Mouse (Mus musculus): ENCODE data around the gene Tmem100.

Tmem100 gene

GRCm38 (mm10) chr11:90029841-90030398 is at the start of gene Tmem100:
Gene Tmem100 (plus strand): TSS chr11:90030348.
- DNase-seq (ENCODE audit: low spot score in 2 of 2) = no peak

- DNase-seq (ENCODE audit: low spot score in 2 of 2) = no peak
These were observed 47.2 kb upstream of the Tmem100 start for GRCm38 (mm10) chr11:89982918-89983317.

GRCm38 (mm10) chr11:89984436-89984835 is 45.7 kb upstream of the Tmem100 start:
- DNase-seq (ENCODE audit: low spot score in 2 of 2) = no peak

GRCm38 (mm10) chr11:89985200-89986187 is 44.7 kb upstream of the Tmem100 start:
- no peak for DNase-seq (ENCODE audit: low spot score in 2 of 2)

- no peak for DNase-seq (ENCODE audit: low spot score in 2 of 2)
These were observed 43.6 kb upstream of the Tmem100 start for GRCm38 (mm10) chr11:89986516-89986915.

GRCm38 (mm10) chr11:89988936-89989589 is 41.1 kb upstream of the Tmem100 start:
- DNase-seq (ENCODE audit: low spot score in 2 of 2) = peak; percentile 28 to 30

GRCm38 (mm10) chr11:89991661-89992060 is 38.5 kb upstream of the Tmem100 start:
- no peak for DNase-seq (ENCODE audit: low spot score in 2 of 2)

- DNase-seq (ENCODE audit: low spot score in 2 of 2) = no peak
These were observed 35.4 kb upstream of the Tmem100 start for GRCm38 (mm10) chr11:89994706-89995105.

GRCm38 (mm10) chr11:89995596-89995995 is 34.6 kb upstream of the Tmem100 start:
- no peak for DNase-seq (ENCODE audit: low spot score in 2 of 2)

- DNase-seq (ENCODE audit: low spot score in 2 of 2) = no peak
These were observed 33.7 kb upstream of the Tmem100 start for GRCm38 (mm10) chr11:89996406-89996805.

- no peak for DNase-seq (ENCODE audit: low spot score in 2 of 2)
These were observed 33.3 kb upstream of the Tmem100 start for GRCm38 (mm10) chr11:89996856-89997255.

GRCm38 (mm10) chr11:89998996-89999770 is 31.0 kb upstream of the Tmem100 start:
- no peak for DNase-seq (ENCODE audit: low spot score in 2 of 2)

- DNase-seq (ENCODE audit: low spot score in 2 of 2) = no peak
These were observed 29.5 kb upstream of the Tmem100 start for GRCm38 (mm10) chr11:90000666-90001065.

- no peak for DNase-seq (ENCODE audit: low spot score in 2 of 2)
These were observed 28.5 kb upstream of the Tmem100 start for GRCm38 (mm10) chr11:90001396-90002230.

- peak; percentile 74 to 77 for DNase-seq (ENCODE audit: low spot score in 2 of 2)
These were observed 27.7 kb upstream of the Tmem100 start, which contains the start of gene Pctp for GRCm38 (mm10) chr11:90002231-90002986. Gene Pctp (minus strand): TSS chr11:90002894.

- no peak for DNase-seq (ENCODE audit: low spot score in 2 of 2)
These were observed 27.2 kb upstream of the Tmem100 start for GRCm38 (mm10) chr11:90002987-90003348.

- no peak for DNase-seq (ENCODE audit: low spot score in 2 of 2)
These were observed 26.8 kb upstream of the Tmem100 start for GRCm38 (mm10) chr11:90003386-90003785.

- no peak for DNase-seq (ENCODE audit: low spot score in 2 of 2)
These were observed 24.0 kb upstream of the Tmem100 start for GRCm38 (mm10) chr11:90006111-90006510.

GRCm38 (mm10) chr11:90007791-90008531 is 22.2 kb upstream of the Tmem100 start:
- no peak for DNase-seq (ENCODE audit: low spot score in 2 of 2)

Data from urinary bladder, adult 18-20 months (tissue).